Mouse (Mus musculus): ENCODE results near the gene Timmdc1. TPM values are rescaled to one million over a fixed set of nuclear protein-coding genes. Genes with fewer than 3 reads are reported as not detected.

Gene Timmdc1
- polyA plus RNA-seq, 1 experiment from 2014 or later: 35.6 TPM

DNA sequence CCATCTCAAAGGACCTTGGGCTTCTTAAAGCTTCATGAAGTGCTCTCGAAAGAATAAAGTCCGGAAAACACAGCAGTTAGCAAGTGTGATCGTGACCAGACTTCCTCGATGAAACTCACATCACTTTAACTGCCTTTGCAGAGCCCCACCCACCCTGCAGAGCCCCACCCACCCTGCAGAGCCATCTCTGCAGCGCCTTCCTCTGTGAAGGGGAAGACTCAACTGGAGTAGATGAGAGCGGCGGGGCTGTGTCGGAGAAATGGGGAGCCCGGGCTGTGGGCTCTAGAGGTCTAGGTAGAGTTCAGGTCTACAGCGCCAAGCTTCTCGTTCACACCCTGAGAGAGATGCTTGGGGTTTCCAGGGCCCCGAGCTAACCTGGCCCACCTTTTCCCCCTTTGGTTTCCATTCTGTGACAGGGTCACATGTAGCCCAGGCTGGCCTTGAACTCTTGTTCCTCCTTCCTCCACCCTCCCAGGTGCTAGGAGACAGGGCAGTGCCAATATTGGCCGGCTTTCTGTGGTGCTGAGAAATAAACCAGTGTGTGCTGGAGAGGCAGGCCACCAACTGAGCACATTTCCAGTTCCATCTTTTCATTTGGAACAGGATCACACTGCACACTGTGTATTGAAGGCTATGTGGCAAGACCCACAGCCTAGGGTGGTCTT lies 16.4 kb upstream of the Timmdc1 start:
- no peak overlapping the region for H3K4me3 ChIP-seq
- H3K4me1 ChIP-seq (replicated peaks): no peaks in the 10 kb centered on the region
- no peaks in the 10 kb centered on the region for H3K27me3 ChIP-seq (replicated peaks)
- H3K27ac ChIP-seq (ENCODE audit: poor library complexity, severe bottlenecking): no peak overlapping the region
- H3K9ac ChIP-seq: no peak overlapping the region
- WGBS: 80% methylated on average over 13 of the region's 13 CpGs
- H3K9me3 ChIP-seq (replicated peaks): no peaks in the 10 kb centered on the region
- peaks cover 75% of the 10 kb centered on the region for H3K36me3 ChIP-seq
- H3K4me2 ChIP-seq: no peak overlapping the region
- no peak for ATAC-seq (ENCODE audit: insufficient number of reproducible peaks, low FRiP score)

DNA sequence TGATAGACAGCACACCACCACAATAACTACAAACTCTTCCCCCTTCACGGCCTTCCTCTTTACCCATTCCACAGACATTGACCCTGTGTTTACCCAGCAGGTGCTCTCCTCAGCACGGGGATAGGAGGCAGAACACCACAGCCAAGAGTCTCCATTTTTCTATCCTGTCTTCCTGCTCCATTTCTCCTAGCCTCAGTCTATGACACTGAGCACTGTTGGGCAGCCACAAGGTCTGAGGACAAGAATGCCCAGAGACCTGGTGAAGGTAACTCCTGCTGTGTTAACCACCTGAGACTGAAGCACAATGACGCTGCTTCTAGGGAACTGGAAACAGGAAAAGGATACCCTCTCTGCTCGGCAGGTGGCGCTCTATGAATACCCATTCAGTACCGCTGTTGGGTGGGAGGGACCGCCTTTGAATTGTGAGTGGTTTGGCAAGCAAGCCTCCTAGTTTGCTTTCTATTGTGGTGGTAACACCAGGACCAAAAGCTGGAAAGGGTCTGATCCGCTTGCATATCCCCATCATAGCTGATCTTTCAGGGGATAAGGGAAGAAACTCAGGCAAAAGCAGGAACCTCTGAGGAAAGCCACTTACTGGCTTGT lies 14.2 kb upstream of the Timmdc1 start:
- 44% methylated on average over 8 of the region's 8 CpGs for WGBS
- Histone ChIP-seq H3K27me3 (replicated peaks) (no peaks in the 10 kb centered on the region), H3K9me3 (replicated peaks) (no peaks in the 10 kb centered on the region), H3K4me1 (replicated peaks) (no peaks in the 10 kb centered on the region), H3K4me2 (no peak overlapping the region), H3K27ac (ENCODE audit: poor library complexity, severe bottlenecking) (no peak overlapping the region), H3K36me3 (peaks cover 77% of the 10 kb centered on the region), H3K9ac (no peak overlapping the region), H3K4me3 (no peak overlapping the region)
- ATAC-seq (ENCODE audit: insufficient number of reproducible peaks, low FRiP score): no peak

DNA sequence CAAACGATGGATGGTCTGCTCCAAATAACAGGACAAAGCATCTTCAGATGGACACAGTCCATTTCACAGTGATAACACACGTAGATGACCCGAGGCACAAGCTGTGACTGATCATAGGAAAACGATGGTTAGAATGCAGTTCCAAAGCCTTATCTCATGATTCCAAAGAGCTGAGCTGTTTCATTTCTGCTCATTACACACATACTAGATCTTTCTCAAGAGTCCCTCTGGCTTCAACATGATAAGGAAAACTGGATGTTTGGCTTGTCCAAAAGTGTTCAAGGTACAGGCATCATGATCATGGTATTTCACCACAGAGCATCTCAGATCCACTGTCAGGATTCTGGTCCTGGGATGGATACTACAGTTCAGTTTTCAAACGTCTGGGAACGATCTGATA lies 3.8 kb upstream of the Timmdc1 start:
- Histone ChIP-seq H3K4me3 (no peak overlapping the region), H3K9ac (no peak overlapping the region), H3K36me3 (peaks cover 63% of the 10 kb centered on the region), H3K4me2 (no peak overlapping the region), H3K27me3 (replicated peaks) (no peaks in the 10 kb centered on the region), H3K27ac (ENCODE audit: poor library complexity, severe bottlenecking) (no peak overlapping the region), H3K9me3 (replicated peaks) (no peaks in the 10 kb centered on the region), H3K4me1 (replicated peaks) (peaks cover 10% of the 10 kb centered on the region)
- ATAC-seq (ENCODE audit: insufficient number of reproducible peaks, low FRiP score): no peak
- 71% methylated on average over 6 of the region's 6 CpGs for WGBS

DNA sequence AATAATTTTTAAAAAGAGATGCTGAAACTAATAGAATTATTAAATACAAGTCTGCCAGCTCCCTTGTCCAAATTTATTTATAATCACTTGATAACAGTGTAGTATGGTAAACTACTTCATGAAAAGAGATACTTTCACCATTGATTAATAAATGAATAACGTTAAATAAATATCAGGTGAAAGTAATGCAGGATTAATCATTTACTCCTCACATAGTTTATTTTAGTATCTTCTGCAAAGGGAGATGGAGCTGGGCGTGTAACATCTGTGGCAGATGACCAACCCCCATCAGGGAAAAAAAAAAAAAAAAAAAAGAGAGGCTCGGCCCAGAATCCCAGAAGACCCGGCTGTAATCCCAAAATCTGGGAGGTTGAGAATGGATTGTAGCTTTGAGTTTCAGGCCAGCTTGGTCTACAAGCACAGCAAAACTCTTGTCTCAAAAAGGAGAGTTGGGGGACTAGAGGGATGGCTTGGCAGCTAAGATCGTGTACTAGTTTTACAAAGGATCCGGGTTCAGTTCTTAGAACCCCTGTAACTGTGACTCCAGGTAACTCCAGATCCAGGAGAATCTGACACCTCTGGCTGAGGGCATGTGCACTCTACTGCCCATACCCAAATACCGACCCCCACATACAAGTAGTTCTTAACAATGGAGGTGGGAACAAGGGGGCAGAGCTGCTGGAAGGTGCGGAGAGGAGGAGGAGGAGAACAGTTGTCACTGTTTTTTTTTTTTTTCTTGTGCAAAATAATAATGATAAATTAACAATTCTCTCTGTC lies 1.1 kb downstream of the Timmdc1 start:
- Histone ChIP-seq H3K9ac (peak overlapping the region; percentile 62; the same call in 1 of the 2 replicates), H3K9me3 (replicated peaks) (no peaks in the 10 kb centered on the region), H3K27me3 (replicated peaks) (no peaks in the 10 kb centered on the region), H3K4me2 (peak overlapping the region; percentile 75), H3K4me1 (replicated peaks) (peaks cover 14% of the 10 kb centered on the region), H3K36me3 (peaks cover 40% of the 10 kb centered on the region), H3K27ac (ENCODE audit: poor library complexity, severe bottlenecking) (no peak overlapping the region), H3K4me3 (peak overlapping the region; percentile 90)
- no peak for ATAC-seq (ENCODE audit: insufficient number of reproducible peaks, low FRiP score)
- WGBS: 32% methylated on average over 8 of the region's 8 CpGs

DNA sequence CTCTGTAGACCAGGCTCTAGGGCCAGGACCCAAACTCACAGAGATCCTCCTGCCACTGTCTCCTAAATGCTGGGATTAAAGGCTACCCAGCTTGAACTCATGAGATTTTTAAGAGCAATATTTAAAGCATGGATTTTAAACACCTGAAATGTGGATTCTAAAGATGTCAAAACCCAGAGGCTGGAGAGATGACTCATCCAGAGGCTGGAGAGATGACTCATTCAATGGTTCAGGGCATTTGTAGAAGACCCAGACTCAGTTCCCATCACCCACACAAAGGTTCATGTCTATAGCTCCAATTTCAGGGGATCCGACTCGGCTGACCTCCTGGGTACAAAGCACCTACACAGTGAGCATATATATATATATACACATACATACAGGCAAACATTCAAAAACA lies 3.3 kb downstream of the Timmdc1 start:
- peaks cover 14% of the 10 kb centered on the region for H3K4me1 ChIP-seq (replicated peaks)
- peaks cover 33% of the 10 kb centered on the region for H3K36me3 ChIP-seq
- H3K9ac ChIP-seq: no peak overlapping the region
- H3K9me3 ChIP-seq (replicated peaks): no peaks in the 10 kb centered on the region
- no peaks in the 10 kb centered on the region for H3K27me3 ChIP-seq (replicated peaks)
- no peak overlapping the region for H3K4me3 ChIP-seq
- 96% methylated on average over 2 of the region's 2 CpGs for WGBS
- no peak overlapping the region for H3K27ac ChIP-seq (ENCODE audit: poor library complexity, severe bottlenecking)
- no peak for ATAC-seq (ENCODE audit: insufficient number of reproducible peaks, low FRiP score)
- no peak overlapping the region for H3K4me2 ChIP-seq

- WGBS: 87% methylated on average over 2 of the region's 2 CpGs
- ATAC-seq (ENCODE audit: insufficient number of reproducible peaks, low FRiP score): no peak
- H3K27me3 ChIP-seq (replicated peaks): no peaks in the 10 kb centered on the region
- no peaks in the 10 kb centered on the region for H3K4me1 ChIP-seq (replicated peaks)
- no peak overlapping the region for H3K4me2 ChIP-seq
- no peaks in the 10 kb centered on the region for H3K9me3 ChIP-seq (replicated peaks)
- H3K27ac ChIP-seq (ENCODE audit: poor library complexity, severe bottlenecking): no peak overlapping the region
- peaks cover 72% of the 10 kb centered on the region for H3K36me3 ChIP-seq
- H3K9ac ChIP-seq: no peak overlapping the region
- no peak overlapping the region for H3K4me3 ChIP-seq
Observed at GRCm38 (mm10) chr16:38510846-38511245, 11.6 kb downstream of the Timmdc1 start.

DNA sequence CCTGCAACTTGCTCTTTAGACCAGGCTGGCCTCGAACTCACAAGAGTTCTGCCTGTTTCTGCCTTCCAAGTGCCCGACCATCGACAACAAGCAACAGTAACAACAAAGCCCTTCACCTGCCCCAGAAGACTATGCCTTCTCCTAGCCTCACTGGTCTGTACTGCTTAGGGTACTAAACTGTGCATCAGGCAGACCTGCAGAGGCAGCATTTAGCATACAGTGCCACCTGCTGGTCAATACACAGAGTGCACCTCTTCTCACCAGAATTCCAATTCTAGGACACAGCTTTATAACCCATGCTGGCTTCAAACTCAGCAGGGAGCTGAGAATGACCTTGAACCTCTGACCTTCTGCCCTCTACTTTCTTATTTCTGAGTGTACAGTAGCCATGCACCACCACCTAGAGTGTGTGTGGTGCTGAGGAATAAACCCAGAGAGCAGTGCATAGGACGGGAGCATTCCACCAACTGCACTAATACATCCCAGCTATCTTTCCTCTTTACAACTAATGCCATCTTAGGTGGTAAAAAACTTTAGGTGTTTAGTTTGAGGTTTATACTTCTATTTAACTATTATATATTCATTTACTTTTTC lies 16.3 kb downstream of the Timmdc1 start:
- WGBS: 72% methylated on average over 4 of the region's 4 CpGs
- H3K4me3 ChIP-seq: no peak overlapping the region
- ATAC-seq (ENCODE audit: insufficient number of reproducible peaks, low FRiP score): peak; percentile 64
- no peak overlapping the region for H3K4me2 ChIP-seq
- H3K9ac ChIP-seq: no peak overlapping the region
- H3K36me3 ChIP-seq: peaks cover 73% of the 10 kb centered on the region
- no peak overlapping the region for H3K27ac ChIP-seq (ENCODE audit: poor library complexity, severe bottlenecking)
- no peaks in the 10 kb centered on the region for H3K4me1 ChIP-seq (replicated peaks)
- no peaks in the 10 kb centered on the region for H3K9me3 ChIP-seq (replicated peaks)
- H3K27me3 ChIP-seq (replicated peaks): no peaks in the 10 kb centered on the region

DNA sequence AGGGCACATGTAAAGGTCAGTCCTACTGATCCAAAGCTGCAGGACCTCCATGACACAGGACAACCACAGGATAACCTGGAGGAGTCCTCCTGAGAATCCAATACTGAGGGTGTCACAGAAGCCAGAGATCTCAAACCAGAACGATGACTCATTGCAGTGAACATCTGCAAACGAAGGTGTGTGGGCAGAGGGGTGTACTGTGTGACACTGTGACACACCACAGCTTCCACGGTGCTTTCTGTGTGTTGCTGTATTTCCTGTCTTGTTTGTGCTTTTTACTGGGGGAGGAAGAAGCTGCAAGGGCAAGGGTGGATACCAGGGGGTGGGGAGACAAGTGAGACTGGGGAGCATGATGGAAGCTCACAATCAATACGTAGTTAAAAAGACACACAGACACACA lies 18.9 kb downstream of the Timmdc1 start:
- H3K4me3 ChIP-seq: no peak overlapping the region
- peaks cover 73% of the 10 kb centered on the region for H3K36me3 ChIP-seq
- no peak overlapping the region for H3K9ac ChIP-seq
- H3K27me3 ChIP-seq (replicated peaks): no peaks in the 10 kb centered on the region
- 87% methylated on average over 4 of the region's 4 CpGs for WGBS
- H3K27ac ChIP-seq (ENCODE audit: poor library complexity, severe bottlenecking): no peak overlapping the region
- ATAC-seq (ENCODE audit: insufficient number of reproducible peaks, low FRiP score): no peak
- H3K4me2 ChIP-seq: no peak overlapping the region
- no peaks in the 10 kb centered on the region for H3K9me3 ChIP-seq (replicated peaks)
- no peaks in the 10 kb centered on the region for H3K4me1 ChIP-seq (replicated peaks)

GRCm38 (mm10) chr16:38502469-38502868 lies 20.0 kb downstream of the Timmdc1 start:
- H3K4me2 ChIP-seq: no peak overlapping the region
- no peak overlapping the region for H3K27ac ChIP-seq (ENCODE audit: poor library complexity, severe bottlenecking)
- no peaks in the 10 kb centered on the region for H3K9me3 ChIP-seq (replicated peaks)
- H3K27me3 ChIP-seq (replicated peaks): no peaks in the 10 kb centered on the region
- no peak overlapping the region for H3K4me3 ChIP-seq
- 89% methylated on average over 10 of the region's 10 CpGs for WGBS
- ATAC-seq (ENCODE audit: insufficient number of reproducible peaks, low FRiP score): no peak
- H3K4me1 ChIP-seq (replicated peaks): no peaks in the 10 kb centered on the region
- no peak overlapping the region for H3K9ac ChIP-seq
- H3K36me3 ChIP-seq: peaks cover 74% of the 10 kb centered on the region

GRCm38 (mm10) chr16:38496604-38497140 lies 25.8 kb downstream of the Timmdc1 start:
- Histone ChIP-seq H3K27me3 (replicated peaks) (no peaks in the 10 kb centered on the region), H3K4me3 (no peak overlapping the region), H3K36me3 (peaks cover 44% of the 10 kb centered on the region), H3K4me2 (no peak overlapping the region), H3K4me1 (replicated peaks) (no peaks in the 10 kb centered on the region), H3K9ac (no peak overlapping the region), H3K27ac (ENCODE audit: poor library complexity, severe bottlenecking) (no peak overlapping the region), H3K9me3 (replicated peaks) (no peaks in the 10 kb centered on the region)
- 80% methylated on average over 7 of the region's 7 CpGs for WGBS
- ATAC-seq (ENCODE audit: insufficient number of reproducible peaks, low FRiP score): no peak

DNA sequence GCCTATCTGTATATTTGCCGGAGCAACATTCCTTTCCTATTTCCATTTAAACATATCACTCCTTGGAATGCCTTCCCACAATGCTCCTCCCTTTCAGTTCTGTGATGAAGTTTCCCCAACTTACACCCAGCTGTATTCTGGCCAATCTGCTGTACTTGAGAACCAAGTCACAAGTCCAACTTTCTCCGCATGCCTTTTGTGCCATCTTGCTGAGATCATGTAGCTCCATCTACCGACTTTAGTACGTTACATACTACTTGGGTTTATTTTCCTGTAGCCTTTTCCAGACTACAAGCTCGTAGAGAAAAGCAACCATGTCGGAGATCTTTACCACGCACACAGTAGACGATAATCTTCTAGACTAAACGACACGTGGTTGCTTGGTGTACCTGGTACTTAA lies 28.6 kb downstream of the Timmdc1 start:
- Histone ChIP-seq H3K4me2 (no peak overlapping the region), H3K9me3 (replicated peaks) (no peaks in the 10 kb centered on the region), H3K4me1 (replicated peaks) (no peaks in the 10 kb centered on the region), H3K4me3 (no peak overlapping the region), H3K9ac (no peak overlapping the region), H3K27me3 (replicated peaks) (no peaks in the 10 kb centered on the region), H3K27ac (ENCODE audit: poor library complexity, severe bottlenecking) (no peak overlapping the region), H3K36me3 (peaks cover 24% of the 10 kb centered on the region)
- WGBS: 77% methylated on average over 10 of the region's 10 CpGs
- ATAC-seq (ENCODE audit: insufficient number of reproducible peaks, low FRiP score): no peak
